Mouse (Mus musculus): ENCODE measurements around the gene Bcap31.
A peak's percentile ranks its signal among the peaks of the same experiment; 100 is the strongest.

Gene Bcap31

DNA sequence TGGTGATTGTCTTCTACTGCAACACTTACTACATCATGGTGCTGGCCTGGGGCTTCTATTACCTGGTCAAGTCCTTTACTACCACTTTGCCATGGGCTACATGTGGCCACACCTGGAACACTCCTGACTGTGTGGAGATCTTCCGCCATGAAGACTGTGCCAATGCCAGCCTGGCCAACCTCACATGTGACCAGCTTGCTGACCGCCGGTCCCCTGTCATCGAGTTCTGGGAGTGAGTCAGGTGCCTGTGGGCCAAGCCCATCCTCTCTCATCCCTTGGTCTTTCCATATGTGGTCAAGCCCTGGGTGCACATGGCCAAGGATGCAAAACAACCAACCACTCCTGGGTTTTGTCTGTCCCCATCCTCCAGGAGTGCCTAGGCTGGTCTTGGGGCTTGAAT is 39.3 kb downstream of the Bcap31 start:
- no peak for DNase-seq

DNA sequence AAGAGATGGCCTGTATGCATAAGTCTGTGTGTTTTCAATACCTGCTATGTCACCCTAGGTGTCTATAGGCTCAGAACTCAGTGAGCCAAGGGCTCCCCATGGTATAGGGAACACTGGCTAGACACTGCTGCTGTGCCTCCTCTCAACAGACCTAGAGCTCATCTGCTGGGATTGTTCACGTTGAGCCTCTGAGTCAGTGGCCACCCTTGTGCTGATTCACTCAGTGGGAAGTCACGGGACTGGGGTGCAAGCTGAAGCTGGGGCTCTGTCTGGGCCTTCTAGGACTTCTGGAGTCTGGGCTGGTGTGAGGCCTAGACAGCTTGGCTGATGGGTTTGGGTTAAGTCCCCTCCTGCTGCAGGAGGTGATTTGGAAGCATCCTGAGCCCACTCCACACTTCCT is 40.7 kb downstream of the Bcap31 start:
- DNase-seq = no peak

DNA sequence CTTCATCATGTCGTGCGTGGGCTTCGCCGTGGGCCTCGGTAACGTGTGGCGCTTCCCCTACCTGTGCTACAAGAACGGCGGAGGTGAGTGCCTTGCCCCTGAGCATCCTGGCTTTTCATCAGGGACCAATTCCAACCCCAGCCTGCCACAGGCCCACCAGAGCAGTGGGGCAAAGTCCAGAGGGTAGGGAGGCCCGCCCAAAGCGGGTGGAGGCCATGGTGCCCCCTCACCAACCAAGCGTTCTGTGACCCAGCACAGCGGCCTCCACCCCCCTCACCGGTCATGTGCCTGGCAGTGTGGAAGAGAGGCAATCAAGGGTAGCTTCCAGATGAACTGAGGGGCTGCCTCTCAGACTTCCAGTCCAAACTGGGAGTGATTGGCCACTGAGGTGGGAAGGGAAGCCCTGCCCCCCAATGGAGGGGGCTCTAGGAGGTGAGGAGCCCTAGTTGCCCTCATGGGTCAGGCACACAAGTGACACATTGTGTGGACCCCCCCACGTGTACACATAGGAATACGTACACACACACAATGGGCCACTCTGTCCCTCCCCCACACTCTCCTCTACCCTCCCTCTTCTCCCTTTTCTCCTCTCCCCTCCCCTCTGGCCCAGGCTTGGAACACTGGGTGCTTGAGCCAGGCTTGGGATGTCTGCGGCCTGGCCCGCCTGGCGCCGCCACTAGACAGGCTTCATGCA is 41.9 kb downstream of the Bcap31 start:
- DNase-seq = no peak

DNA sequence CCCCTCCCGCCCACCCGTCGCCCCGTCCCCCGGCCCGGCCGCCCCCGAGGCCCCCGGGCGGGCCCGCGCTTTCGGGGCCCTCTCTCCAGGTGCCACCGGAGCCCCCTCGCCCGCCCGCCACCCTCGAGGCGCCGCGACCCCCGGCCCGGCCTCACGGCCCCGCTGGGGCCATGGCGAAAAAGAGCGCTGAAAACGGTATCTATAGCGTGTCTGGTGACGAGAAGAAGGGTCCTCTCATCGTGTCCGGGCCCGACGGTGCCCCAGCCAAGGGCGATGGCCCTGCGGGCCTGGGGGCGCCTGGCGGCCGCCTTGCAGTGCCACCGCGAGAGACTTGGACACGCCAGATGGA is 42.4 kb downstream of the Bcap31 start:
- DNase-seq = no peak

DNA sequence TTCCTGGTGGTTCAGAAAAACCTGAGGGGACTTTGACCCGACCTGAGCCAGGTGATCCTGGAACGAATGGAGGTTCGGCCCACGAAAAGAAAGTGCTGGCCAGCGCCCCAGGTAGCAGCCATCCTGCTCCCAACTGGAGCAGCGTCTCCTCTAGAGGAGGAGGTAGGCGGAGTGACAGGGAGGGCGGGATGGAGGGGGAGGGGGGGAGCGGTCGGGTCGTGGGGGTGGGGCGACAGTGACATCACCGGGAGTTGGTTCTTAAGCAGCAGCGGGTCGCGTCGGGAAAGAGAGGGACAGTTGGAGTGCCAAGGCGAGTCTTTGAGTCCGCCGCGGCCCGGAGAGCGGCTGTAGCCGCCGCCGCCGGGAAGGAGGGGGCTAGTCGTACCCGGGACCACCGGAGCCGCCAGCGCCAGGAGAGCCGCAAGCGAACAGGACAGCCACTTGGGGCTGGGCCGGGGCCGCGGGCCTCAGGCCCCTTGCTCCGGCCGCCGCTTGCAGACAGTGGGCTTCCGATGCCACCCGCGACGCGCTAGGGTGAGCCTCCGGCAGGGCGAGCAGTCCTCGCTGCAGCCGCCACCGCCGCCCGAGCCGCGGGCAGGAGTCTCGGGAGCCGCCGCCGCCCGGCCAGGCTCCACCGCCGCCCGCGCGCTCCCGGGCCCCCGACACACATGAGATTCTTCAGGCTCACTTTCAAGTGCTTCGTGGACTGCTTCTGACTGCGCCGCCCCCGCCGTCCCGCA is 42.9 kb downstream of the Bcap31 start, which contains the start of gene Slc6a8:
Gene Slc6a8 (plus strand): TSS at position 272 of the 740 bp plus-strand sequence.
- peak; percentile 64 for DNase-seq

DNA sequence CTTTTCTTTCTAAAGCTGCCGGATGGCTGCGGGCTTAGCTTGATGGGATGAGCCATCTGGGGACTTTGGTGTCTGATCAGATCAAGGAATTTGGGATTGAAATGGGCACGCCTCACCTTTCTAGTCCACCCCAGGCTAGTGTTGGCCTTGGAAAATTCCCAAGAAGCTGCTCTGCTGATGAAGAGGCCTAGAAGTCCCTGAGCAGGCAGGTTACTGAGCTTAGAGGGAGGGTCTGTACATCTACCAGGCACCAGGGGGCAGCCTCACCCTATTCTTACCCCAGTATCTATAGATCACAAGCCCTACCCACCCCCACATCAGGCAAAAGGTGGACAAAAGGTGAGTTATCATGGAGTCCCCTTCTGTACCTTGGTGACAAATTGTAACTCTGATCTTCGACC is 43.9 kb downstream of the Bcap31 start:
- peak; percentile 48 for DNase-seq

DNA sequence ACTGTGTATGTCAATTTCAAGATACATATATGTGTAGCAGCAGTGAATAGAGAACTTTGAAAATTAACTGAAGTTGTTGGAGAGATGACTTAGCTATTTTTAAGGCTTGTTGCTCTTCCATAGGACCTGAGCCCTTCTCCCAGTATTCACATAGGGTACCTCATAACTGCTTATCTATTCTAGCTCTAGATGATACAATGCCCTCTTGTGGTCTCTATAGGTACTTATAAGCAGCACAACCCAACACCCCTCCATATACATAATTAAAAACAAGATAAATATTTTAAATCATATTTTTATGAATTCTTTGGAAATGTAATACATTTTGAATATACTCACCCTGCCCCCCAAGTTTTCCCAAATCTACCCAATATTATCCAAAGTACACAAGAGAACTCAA is 52.8 kb downstream of the Bcap31 start:
- no peak for DNase-seq

DNA sequence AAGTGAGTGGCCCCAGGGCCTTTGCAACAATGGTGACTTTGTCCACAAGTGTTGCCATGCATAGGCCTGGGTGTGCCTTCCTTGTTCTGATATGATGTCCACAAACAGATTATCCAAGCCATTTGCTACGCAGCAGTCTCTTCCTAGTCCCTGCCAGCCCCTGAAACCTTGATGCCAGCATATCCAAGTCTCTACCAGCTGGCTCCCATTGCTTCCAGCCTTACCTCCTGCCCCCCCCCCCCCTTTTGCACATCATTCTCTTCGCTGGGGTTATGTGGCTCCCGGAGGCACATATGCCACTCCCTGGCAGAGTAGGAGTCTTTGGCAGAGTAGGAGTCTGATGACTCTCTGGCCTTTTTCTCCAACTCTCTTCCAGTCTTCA is 55.7 kb downstream of the Bcap31 start:
- DNase-seq = no peak

DNA sequence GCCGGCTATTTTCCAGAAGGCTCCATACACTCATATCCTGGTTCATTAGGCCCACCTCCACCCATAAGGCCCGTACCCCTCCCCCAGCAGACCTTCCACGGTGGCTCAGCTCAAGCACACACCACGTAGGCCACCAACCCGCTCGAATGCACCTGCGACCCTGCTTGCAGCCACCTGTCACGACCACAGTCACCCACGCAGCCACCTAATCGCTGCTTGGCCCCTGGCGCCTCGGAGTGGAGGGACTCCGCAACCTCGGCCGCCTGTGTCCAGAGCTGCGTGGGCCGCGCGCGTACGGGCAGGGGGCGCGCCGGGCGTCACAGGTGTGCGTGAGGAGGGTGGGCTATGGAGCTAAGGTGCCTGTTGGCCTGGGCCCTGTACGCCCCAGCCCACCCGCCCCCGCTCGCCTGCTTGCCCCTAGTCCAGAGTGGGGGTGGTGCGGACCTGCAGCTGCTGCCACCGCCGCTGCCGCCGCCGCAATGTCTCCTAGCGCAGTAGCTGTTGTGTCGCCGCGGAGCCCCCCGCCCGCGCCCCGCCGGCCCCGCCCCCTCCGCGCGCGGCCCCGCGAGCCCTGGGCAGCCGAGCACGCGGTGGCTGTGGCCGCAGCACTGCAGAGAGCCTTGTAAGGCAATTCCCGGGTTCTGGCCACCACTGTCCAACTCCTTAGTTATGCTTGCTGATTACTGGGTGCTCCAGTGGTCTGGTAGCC is 56.2 kb downstream of the Bcap31 start, which contains the start of gene Pnck:
Gene Pnck (minus strand): TSS at position 543 of the 709 bp plus-strand sequence.
- DNase-seq = peak; percentile 30

DNA sequence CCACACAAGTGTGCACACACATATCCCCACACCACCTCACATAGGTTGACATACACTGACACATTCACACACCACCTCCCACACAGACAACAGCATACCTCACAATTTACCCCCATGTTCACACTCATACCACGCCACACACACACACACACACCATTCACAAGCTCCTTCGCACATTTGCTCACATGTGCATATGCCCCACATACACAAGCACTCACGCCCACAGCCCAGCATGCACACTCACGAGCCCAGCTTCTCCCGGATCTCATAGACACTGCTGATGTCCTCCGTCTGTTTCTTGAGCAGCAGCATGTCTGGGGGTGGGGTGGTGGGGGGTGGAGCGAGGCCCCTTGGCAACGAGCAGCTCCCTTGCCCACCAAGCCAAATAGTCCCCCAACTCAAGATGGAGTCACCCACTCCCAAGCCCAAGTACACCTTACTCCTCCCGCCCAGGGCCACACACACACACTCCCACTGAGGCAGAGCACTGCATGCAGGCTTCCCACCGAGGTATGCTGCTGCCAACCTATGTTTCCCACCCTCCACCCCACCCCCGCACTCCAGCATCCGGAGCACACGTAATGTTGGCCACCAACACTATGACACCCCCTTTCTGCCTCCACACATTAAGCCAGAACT is 56.9 kb downstream of the Bcap31 start:
- DNase-seq = peak; percentile 36

DNA sequence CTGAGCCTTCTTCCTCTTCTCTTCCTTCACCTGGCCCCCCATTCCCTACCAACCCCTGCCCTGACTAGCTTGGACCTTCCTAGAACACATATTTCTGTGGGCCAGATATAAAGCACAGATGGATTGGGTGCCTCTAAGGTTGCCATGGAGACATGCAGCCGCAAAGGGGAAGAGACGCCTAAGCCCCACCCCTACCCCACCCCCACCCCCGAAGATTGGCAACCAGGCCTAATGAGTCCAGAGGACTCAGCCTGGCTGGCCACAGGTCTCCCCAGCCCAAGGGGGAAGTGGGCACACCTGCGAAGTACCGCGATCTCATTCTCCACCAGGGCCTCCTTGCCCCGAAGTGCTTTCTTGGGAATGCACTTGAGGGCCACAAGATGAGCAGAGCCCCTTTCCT is 57.6 kb downstream of the Bcap31 start:
- DNase-seq = no peak

DNA sequence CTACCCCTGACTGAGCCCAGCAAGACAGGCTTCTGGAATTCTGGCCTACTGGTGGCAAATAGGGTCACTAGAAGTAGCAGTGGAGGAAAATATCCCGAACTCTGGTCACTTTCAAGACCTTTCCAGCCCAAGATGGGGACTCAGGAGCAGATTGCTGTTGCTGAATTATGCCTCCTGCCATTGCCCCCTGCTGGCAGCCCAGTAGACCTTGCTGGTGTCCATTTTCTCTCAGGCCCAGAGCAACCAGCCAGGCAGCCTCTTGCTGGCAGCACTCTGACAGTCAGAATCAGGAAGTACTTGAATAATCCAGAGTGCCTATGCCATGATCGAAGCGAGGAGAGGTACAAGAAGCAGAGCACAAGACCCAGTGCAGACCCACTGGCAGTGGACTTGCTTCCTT is 60.4 kb downstream of the Bcap31 start:
- DNase-seq = no peak

DNA sequence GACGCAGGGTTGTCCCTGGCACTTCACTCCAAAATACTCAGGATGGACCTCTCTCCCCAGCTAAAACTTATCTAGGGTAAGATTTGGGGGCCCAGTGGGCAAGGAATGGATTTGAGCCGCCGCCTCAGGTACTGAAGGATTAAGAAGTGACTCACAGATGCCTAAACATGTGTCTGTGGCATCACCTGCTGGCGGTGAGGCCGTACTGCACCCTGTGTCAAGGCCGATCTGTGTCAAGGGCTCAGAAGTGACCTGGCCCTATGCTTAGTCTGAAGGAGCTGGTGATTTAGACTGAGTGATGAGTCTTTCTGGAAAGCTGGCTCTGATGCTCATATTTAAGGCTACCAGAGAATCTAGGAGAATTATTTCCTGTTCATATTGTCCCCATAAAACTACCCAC is 61.8 kb downstream of the Bcap31 start:
- no peak for DNase-seq

DNA sequence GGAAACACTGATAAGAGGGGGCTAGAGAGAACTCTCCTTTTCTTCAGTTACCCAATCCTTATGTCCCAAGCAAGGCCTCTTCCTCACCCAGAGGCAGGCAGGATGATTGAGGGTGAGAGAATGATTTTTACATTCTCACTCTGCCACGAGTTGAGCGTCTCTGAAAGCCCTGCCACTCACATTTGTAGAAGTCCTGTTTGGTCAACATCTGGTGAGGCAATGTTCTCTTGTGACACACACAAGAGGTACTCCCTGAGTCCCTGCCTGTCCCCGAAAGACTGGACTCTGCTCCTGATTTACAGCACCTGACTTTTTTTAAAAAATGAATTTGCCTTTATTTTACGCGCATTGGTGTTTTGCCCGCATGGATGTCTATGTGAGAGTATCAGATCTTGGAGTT is 62.6 kb downstream of the Bcap31 start:
- no peak for DNase-seq

DNA sequence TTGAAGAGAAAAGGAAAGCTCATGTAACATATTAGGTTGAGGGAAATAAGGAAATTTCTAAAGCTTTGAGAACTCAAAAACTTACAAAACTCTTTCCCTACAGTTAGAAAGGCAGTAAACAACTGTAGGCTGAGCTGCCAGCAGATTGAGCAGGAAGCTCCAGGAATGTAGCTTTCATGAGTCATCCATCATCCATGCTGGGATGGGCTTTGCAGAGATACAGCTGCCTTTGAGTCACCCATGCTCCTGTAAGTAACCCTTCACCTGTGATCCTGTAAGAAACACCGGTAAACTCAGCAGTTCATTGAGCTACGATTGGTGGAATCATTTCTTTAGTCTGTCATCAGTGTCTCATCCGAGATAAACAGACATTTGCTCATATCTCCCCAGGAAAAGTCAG is 65.1 kb downstream of the Bcap31 start:
- no peak for DNase-seq

DNA sequence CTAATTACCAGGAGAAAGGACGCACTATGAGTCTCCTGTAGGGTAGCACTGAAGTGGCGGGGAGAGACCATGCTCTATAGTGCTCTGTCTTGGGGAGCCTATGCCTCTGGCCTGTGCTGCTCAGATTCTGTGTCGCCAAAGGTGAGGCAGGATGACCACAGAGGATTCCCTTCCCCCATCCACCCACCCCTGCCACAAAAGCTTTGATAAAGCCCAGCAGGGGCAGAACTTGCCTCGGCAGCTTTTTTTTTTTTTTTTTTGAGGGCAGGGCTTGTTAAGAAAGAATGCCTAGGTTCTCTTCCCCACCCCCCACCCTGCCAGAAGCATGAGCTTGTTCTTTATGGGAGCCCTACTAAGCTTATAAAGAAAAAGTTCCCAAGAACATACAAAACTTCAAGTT is 70.9 kb downstream of the Bcap31 start:
- no peak for DNase-seq

DNA sequence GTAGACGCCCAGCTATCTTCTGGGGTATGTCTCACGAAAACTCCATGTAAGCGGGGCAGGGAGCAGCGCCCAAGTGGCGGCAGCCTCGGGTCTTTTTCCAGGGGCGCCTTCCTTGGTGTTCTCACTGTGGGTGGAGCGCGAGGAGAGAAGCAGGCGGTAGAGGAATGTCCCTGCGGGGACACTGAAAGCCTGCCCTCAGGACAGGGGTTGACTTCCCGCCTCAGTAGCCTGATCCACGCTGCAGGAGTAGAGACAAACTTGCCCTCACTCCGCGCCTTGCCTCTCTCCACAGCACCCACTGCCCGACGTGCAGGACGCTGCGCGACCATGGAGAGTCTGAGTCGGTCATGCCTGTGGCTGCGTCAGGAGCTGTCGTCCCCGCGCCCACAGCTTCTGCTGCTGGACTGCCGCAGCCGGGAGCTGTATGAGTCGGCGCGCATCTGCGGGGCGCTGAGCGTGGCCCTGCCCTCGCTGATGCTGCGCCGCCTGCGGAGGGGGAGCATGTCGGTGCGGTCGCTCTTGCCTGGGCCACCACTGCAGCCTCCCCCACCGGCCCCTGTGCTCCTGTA is 76.0 kb downstream of the Bcap31 start:
- peak; percentile 22 for DNase-seq

DNA sequence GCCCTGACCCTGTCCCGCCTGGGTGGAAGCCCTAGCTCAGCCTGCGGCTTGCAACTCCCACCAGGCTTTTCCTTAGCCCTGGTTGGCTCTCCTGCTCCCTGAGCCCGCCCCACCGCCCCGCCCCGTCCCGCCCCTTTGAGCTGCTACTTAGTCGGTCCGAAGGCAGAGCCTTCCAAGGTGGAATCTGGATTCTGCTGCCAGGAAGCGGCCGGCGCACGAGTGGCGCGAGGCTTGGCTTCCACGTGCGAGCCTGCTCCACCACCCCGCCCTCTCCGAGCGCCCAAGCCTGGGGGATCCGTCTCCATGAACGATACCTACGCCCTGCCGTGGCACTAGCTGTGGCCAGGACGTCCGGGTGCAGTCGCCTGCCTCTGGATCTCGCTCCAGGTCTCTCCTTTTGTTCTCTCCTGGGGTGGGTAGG is 76.7 kb downstream of the Bcap31 start, which contains the start of gene Dusp9:
Gene Dusp9 (plus strand): TSS at position 165 of the 421 bp plus-strand sequence.
- DNase-seq = no peak

DNA sequence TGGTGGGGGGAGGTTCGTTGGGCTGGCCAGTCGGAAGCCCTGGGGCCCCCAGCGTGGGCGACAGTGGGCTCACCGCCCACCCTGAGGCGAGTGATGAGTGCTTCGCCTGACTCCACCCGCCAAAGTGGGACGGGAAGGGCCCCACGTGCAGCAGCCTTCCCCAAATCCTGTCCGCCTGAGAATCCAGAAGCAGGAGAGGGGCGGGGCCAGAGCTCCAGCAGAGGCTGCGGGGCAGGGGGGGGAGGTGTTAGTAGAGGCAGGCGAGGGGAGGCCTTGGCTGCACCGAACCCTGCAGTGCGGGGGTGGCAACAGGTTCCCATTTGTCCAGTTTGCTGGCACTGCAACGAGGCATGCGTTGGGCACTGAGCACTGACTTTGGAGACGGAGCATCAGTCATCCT is 78.6 kb downstream of the Bcap31 start:
- no peak for DNase-seq

Measured in right cerebral cortex, postnatal 14 days (tissue).